Mouse (Mus musculus) kidney, adult 2 months (tissue): ENCODE measurements around the gene Il12a.

Source experiments
- CTCF ChIP-seq: fragments of 200-500 bp; conservative IDR thresholded peaks from 2 replicates; pipeline ENCODE4 v1.5.1; 2011; ENCODE audit warnings: low read depth, mild to moderate bottlenecking, control low read depth, low read length, moderate library complexity, mixed read lengths; ENCODE audit not compliant: insufficient read depth, insufficient read length
- POLR2A ChIP-seq: fragments of 200-500 bp; IDR thresholded peaks from one replicate; pipeline ENCODE4 v1.6.1; 2011; ENCODE audit warnings: low read depth, low read length, control low read depth

DNA sequence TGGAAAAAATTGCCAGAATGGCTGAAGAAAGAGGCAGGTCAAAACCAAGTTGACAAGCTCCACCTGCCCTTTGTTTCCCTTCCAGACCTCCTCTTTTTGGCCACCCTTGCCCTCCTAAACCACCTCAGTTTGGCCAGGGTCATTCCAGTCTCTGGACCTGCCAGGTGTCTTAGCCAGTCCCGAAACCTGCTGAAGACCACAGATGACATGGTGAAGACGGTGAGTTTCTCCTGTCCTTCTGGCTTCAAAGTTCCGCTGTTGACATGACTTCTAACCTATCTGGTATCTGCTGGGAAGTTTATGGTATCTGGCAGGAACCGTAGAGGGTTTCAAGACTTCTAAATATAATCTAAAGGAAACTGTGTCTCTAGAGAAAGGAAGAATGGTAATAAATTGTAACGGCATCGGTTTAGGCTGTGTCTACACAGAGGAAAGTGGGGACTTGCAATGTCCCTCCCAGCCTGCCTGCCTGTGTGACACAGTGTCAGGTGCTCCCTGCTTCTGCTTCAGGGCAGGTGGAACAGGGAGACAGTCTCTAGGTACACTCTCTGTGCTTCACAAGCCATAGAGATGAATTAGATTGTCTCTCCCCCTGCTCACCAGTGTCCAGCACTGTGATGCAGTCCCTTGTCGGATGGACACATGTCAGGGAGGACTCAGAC, 1.6 kb downstream of the Il12a start:
- TF ChIP-seq POLR2A: no peak
- TF ChIP-seq CTCF: no peak
